Mouse (Mus musculus) bone marrow, adult 2 months (tissue): ENCODE results near the gene Capzb.

ENCODE experiments used
- CTCF ChIP-seq: fragments of 200-500 bp; IDR thresholded peaks from 2 replicates; pipeline ENCODE4 v1.5.1; 2011; ENCODE audit warnings: low read length, control low read depth; ENCODE audit not compliant: control insufficient read depth, insufficient read depth
- POLR2A ChIP-seq: fragments of 200-500 bp; IDR thresholded peaks from 2 replicates; pipeline ENCODE4 v1.6.1; 2011; ENCODE audit warnings: low read depth, mild to moderate bottlenecking, control low read depth, low read length, borderline replicate concordance; ENCODE audit not compliant: control insufficient read depth

GRCm38 (mm10) chr4:139175061-139175971 lies 17.4 kb upstream of the Capzb start:
- TF ChIP-seq CTCF (no peak), POLR2A (no peak)
